Mouse (Mus musculus): ENCODE measurements around the gene Med15.

- no peak for TF ChIP-seq POLR2A (IDR thresholded peaks at IDR 0.05; ENCODE audit: extremely low read depth, insufficient read depth, low read length)
- TF ChIP-seq CTCF (IDR thresholded peaks at IDR 0.05; ENCODE audit: extremely low read depth, insufficient read depth, low read length): no peak
These were observed 113.2 kb downstream of the Med15 start, which contains the start of gene Smpd4 for GRCm38 (mm10) chr16:17619198-17620105.

Measured in cortical plate, adult 2 months (tissue).